Mouse (Mus musculus) brain, embryonic 14.5 days (tissue): Measurements from ENCODE around the gene Aqp3.

Source experiments
- CTCF ChIP-seq: fragments of 200-500 bp; IDR thresholded peaks from 2 replicates; pipeline ENCODE4 v1.5.1; 2012; ENCODE audit warnings: inconsistent platforms, mild to moderate bottlenecking, moderate library complexity, borderline replicate concordance; ENCODE audit not compliant: insufficient read depth, insufficient read length; ENCODE audit errors: extremely low read depth
- POLR2A ChIP-seq: fragments of 200-500 bp; IDR thresholded peaks from 2 replicates; pipeline ENCODE4 v1.6.1; 2012; ENCODE audit warnings: mild to moderate bottlenecking, inconsistent platforms, borderline replicate concordance; ENCODE audit not compliant: poor library complexity, insufficient read depth, insufficient read length, severe bottlenecking; ENCODE audit errors: extremely low read depth

DNA sequence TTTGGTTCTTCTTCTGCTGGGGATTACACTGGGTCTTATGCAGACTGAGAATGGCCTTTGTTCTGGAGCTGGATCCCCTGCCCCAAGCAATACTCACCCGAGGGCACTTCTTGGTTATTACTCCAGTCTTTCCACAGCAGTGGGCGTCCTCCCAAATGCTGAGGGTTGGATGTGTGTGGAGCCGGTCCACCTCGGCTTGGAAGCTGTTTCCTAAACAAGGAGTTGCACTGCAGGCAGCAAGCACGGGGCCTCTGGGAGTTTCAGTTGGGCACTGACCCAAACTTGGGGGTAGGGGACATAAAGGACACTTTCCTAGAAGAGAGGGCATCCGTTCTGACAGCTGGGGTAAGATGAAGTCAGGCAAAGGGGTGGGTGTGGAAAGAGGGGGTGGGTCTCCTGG is 23.5 kb downstream of the Aqp3 start:
- TF ChIP-seq CTCF (no peak), POLR2A (no peak)
